Comparison of ENCODE assay signal across 17 mouse cellular contexts in the genomic region with DNA sequence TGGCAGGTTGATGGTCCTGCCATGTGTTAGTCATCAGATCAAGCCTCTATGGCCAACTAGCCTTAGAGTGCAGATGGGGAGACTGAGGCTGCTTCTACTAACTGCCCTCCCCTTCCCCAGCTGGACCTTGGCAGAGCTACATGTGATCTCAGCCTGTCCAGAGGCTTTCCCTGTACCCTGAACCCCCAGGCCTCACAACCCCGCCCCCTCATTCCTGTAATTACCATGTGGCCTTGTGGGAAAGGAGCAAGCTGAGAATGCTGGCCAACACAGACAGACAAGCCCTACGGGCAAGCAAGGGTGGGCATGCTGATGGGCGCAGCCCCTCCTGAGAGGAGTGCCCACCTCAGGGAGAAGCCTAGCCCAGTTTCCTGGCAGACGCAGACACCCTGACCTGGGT. TPM values are rescaled to one million over a fixed set of nuclear protein-coding genes. Genes with fewer than 3 reads are reported as not detected.
DNase-seq lines count a peak whose midpoint lies in the region; ATAC-seq and TF ChIP-seq lines count a peak whose summit lies in the region.
"Had no signal": no experiment of that assay in that cellular context is flagged by ENCODE, and none has a peak within 500 bp of the region (broad histone marks: within the 10 kb centered on the region; RNA-seq: fewer than 3 reads in every experiment).

No protein-coding gene starts in this region.

- H3K4me3 ChIP-seq in heart, embryonic 13.5 days, result no peak overlapping the region
- no peak overlapping the region for H3K4me3 ChIP-seq in midbrain, embryonic 11.5 days (ENCODE audit: low read depth, low read length)
- H3K4me3 ChIP-seq in midbrain, embryonic 15.5 days, result no peak overlapping the region
- no peak overlapping the region for H3K4me3 ChIP-seq in liver, postnatal 0 days (ENCODE audit: low read depth, low read length)
- no peak overlapping the region for H3K4me3 ChIP-seq in lung, postnatal 0 days (ENCODE audit: low read depth, low read length)
- H3K4me3 ChIP-seq: heart, adult 2 months had no signal

- TF ChIP-seq CTCF in liver, postnatal 0 days (IDR thresholded peaks at IDR 0.05; ENCODE audit: low read depth), result no peak
- TF ChIP-seq CTCF in lung, postnatal 0 days (IDR thresholded peaks at IDR 0.05), result no peak

- H3K9me3 ChIP-seq in heart, embryonic 13.5 days, result no peaks in the 10 kb centered on the region
- no peaks in the 10 kb centered on the region for H3K9me3 ChIP-seq in midbrain, embryonic 11.5 days (ENCODE audit: control insufficient read depth, low read length)
- no peaks in the 10 kb centered on the region for H3K9me3 ChIP-seq in midbrain, embryonic 15.5 days
- H3K9me3 ChIP-seq in liver, postnatal 0 days (ENCODE audit: low read length), result no peaks in the 10 kb centered on the region
- H3K9me3 ChIP-seq in lung, postnatal 0 days (ENCODE audit: low read length), result no peaks in the 10 kb centered on the region

- H3K9ac ChIP-seq in heart, embryonic 13.5 days, result no peak overlapping the region
- H3K9ac ChIP-seq in midbrain, embryonic 11.5 days (ENCODE audit: low read length), result peak overlapping the region; percentile 5; the same call in 1 of the 2 replicates
- no peak overlapping the region for H3K9ac ChIP-seq in midbrain, embryonic 15.5 days
- H3K9ac ChIP-seq in liver, postnatal 0 days (replicated peaks), result no peak overlapping the region
- H3K9ac ChIP-seq in lung, postnatal 0 days (replicated peaks; ENCODE audit: low read depth), result no peak overlapping the region

- H3K4me1 ChIP-seq in heart, embryonic 13.5 days, result peaks cover 81% of the 10 kb centered on the region
- H3K4me1 ChIP-seq in midbrain, embryonic 11.5 days (ENCODE audit: control insufficient read depth, insufficient read depth, low read length), result peaks cover 10% of the 10 kb centered on the region
- H3K4me1 ChIP-seq in midbrain, embryonic 15.5 days, result 0 out of 2 replicates have a peak, but pooled peaks cover 3% of the 10 kb centered on the region
- peaks cover 96% of the 10 kb centered on the region for H3K4me1 ChIP-seq in liver, postnatal 0 days (ENCODE audit: insufficient read depth)
- H3K4me1 ChIP-seq in lung, postnatal 0 days (ENCODE audit: insufficient read depth, low read depth, low read length), result peaks cover 17% of the 10 kb centered on the region

- H3K27me3 ChIP-seq in heart, embryonic 13.5 days (replicated peaks), result no peaks in the 10 kb centered on the region
- no peaks in the 10 kb centered on the region for H3K27me3 ChIP-seq in midbrain, embryonic 11.5 days (ENCODE audit: control insufficient read depth, insufficient read depth, low read length)
- no peaks in the 10 kb centered on the region for H3K27me3 ChIP-seq in midbrain, embryonic 15.5 days (replicated peaks)
- no peaks in the 10 kb centered on the region for H3K27me3 ChIP-seq in liver, postnatal 0 days (ENCODE audit: insufficient read depth, low read length)
- no peaks in the 10 kb centered on the region for H3K27me3 ChIP-seq in lung, postnatal 0 days (replicated peaks; ENCODE audit: insufficient read depth, low read length)

- 73% methylated on average over 4 of the region's 4 CpGs for WGBS in heart, embryonic 13.5 days
- WGBS in midbrain, embryonic 11.5 days, result 69% methylated on average over 4 of the region's 4 CpGs
- 75% methylated on average over 4 of the region's 4 CpGs for WGBS in midbrain, embryonic 15.5 days
- WGBS in liver, postnatal 0 days (ENCODE audit: insufficient replicate concordance), result 66% methylated on average over 4 of the region's 4 CpGs
- WGBS in lung, postnatal 0 days, result 77% methylated on average over 4 of the region's 4 CpGs

- DNase-seq in heart, adult 9 months (ENCODE audit: low spot score in 2 of 2), result no peak
- no peak for DNase-seq in midbrain, embryonic 11.5 days (ENCODE audit: low spot score, missing footprints)
- peak; percentile 0 for DNase-seq in T-cell, adult 2 months (ENCODE audit: low spot score)
- peak; percentile 33 for DNase-seq in liver, postnatal 0 days
- DNase-seq in spleen, postnatal 36 days (ENCODE audit: low spot score in 2 of 2), result no peak
- DNase-seq in lung, postnatal 0 days (ENCODE audit: low spot score), result no peak
- DNase-seq: adrenal gland, postnatal 10 days; cerebellum, adult 8-10 months; embryo, embryonic 11 days; heart, adult 2 months; heart, postnatal 4 days; lung, adult 18-20 months; lung, postnatal 4 days; thymus, postnatal 36 days had no signal

- H3K27ac ChIP-seq in heart, embryonic 13.5 days (replicated peaks), result 0 out of 2 replicates have a peak overlapping the region, but pooled peaks have one; percentile 36
- H3K27ac ChIP-seq in midbrain, embryonic 11.5 days (ENCODE audit: low read depth, low read length), result no peak overlapping the region
- H3K27ac ChIP-seq in midbrain, embryonic 15.5 days, result no peak overlapping the region
- H3K27ac ChIP-seq in liver, postnatal 0 days (ENCODE audit: low read depth), result peak overlapping the region; percentile 36
- no peak overlapping the region; the same call in 1 of the 2 replicates for H3K27ac ChIP-seq in lung, postnatal 0 days (ENCODE audit: low read length)

- no peaks in the 10 kb centered on the region for H3K36me3 ChIP-seq in heart, embryonic 13.5 days
- no peaks in the 10 kb centered on the region for H3K36me3 ChIP-seq in midbrain, embryonic 11.5 days (ENCODE audit: control insufficient read depth, insufficient read depth, low read length)
- no peaks in the 10 kb centered on the region for H3K36me3 ChIP-seq in midbrain, embryonic 15.5 days (replicated peaks)
- no peaks in the 10 kb centered on the region; the same call in 1 of the 2 replicates for H3K36me3 ChIP-seq in liver, postnatal 0 days (replicated peaks; ENCODE audit: insufficient read depth, low read length)
- no peaks in the 10 kb centered on the region for H3K36me3 ChIP-seq in lung, postnatal 0 days (ENCODE audit: insufficient read depth, low read length)

- H3K4me2 ChIP-seq in heart, embryonic 13.5 days, result no peak overlapping the region
- no peak overlapping the region for H3K4me2 ChIP-seq in midbrain, embryonic 11.5 days
- H3K4me2 ChIP-seq in midbrain, embryonic 15.5 days, result no peak overlapping the region
- H3K4me2 ChIP-seq in liver, postnatal 0 days (ENCODE audit: low read depth, low read length), result no peak overlapping the region
- H3K4me2 ChIP-seq in lung, postnatal 0 days (replicated peaks; ENCODE audit: low read depth, low read length), result no peak overlapping the region

- no peak for ATAC-seq in heart, embryonic 13.5 days (ENCODE audit: extremely low read depth, insufficient number of reproducible peaks, low FRiP score, low TSS enrichment)
- no peak for ATAC-seq in midbrain, embryonic 11.5 days (ENCODE audit: low FRiP score)
- ATAC-seq in midbrain, embryonic 15.5 days (replicated peaks), result no peak
- ATAC-seq in liver, postnatal 0 days, result no peak
- ATAC-seq in lung, postnatal 0 days, result no peak
- ATAC-seq: forebrain, embryonic 16.5 days had no signal

- TF ChIP-seq EP300 in liver, postnatal 0 days (IDR thresholded peaks at IDR 0.05; ENCODE audit: low read depth), result no peak
- TF ChIP-seq EP300 in lung, postnatal 0 days (IDR thresholded peaks at IDR 0.05), result no peak

RNA-seq across cellular contexts. Expression of a gene that starts 18.2 kb away (rescaled TPM):
- 36.8 and 37.5 TPM in 2 replicates for polyA plus RNA-seq in heart, embryonic 13.5 days (2015; fragmentation: Nextera tagmentation; extraction: Ambion mirVana)
- 29.3 and 33.5 TPM in 2 replicates for polyA plus RNA-seq in midbrain, embryonic 11.5 days (2014; fragmentation: Nextera tagmentation; extraction: Ambion mirVana)
- 29.4 and 33.7 TPM in 2 replicates for polyA plus RNA-seq in midbrain, embryonic 15.5 days (2015; fragmentation: Nextera tagmentation; extraction: Ambion mirVana)
- polyA plus RNA-seq in liver, postnatal 0 days (2015; fragmentation: Nextera tagmentation; extraction: Ambion mirVana), result 34.5 and 36.2 TPM in 2 replicates
- polyA plus RNA-seq in lung, postnatal 0 days (2015; fragmentation: Nextera tagmentation; extraction: Ambion mirVana), result 96.8 and 106 TPM in 2 replicates

RNA-seq across cellular contexts. Expression of a gene that starts 31.5 kb away (rescaled TPM):
- polyA plus RNA-seq in heart, embryonic 13.5 days (2015; fragmentation: Nextera tagmentation; extraction: Ambion mirVana), result 17.8 and 19.4 TPM in 2 replicates
- polyA plus RNA-seq in midbrain, embryonic 11.5 days (2014; fragmentation: Nextera tagmentation; extraction: Ambion mirVana), result 22.1 and 25.8 TPM in 2 replicates
- 35.7 and 38.2 TPM in 2 replicates for polyA plus RNA-seq in midbrain, embryonic 15.5 days (2015; fragmentation: Nextera tagmentation; extraction: Ambion mirVana)
- polyA plus RNA-seq in liver, postnatal 0 days (2015; fragmentation: Nextera tagmentation; extraction: Ambion mirVana), result 6.7 and 8.0 TPM in 2 replicates
- polyA plus RNA-seq in lung, postnatal 0 days (2015; fragmentation: Nextera tagmentation; extraction: Ambion mirVana), result 16.0 and 16.7 TPM in 2 replicates

RNA-seq across cellular contexts. Expression of a gene that starts 39.1 kb away (rescaled TPM):
- 1.2 and 2.2 TPM in 2 replicates for polyA plus RNA-seq in heart, embryonic 13.5 days (2015; fragmentation: Nextera tagmentation; extraction: Ambion mirVana)
- polyA plus RNA-seq in midbrain, embryonic 11.5 days (2014; fragmentation: Nextera tagmentation; extraction: Ambion mirVana), result 0.29 and 0.84 TPM in 2 replicates
- polyA plus RNA-seq in midbrain, embryonic 15.5 days (2015; fragmentation: Nextera tagmentation; extraction: Ambion mirVana), result 4.3 and 4.8 TPM in 2 replicates
- polyA plus RNA-seq in liver, postnatal 0 days (2015; fragmentation: Nextera tagmentation; extraction: Ambion mirVana), result 0.33 TPM in 1 of 2 replicates, not detected in the other
- polyA plus RNA-seq in lung, postnatal 0 days (2015; fragmentation: Nextera tagmentation; extraction: Ambion mirVana), result 1.4 and 1.7 TPM in 2 replicates

RNA-seq across cellular contexts. Expression of a gene that starts 42.4 kb away (rescaled TPM):
- polyA plus RNA-seq in heart, embryonic 13.5 days (2015; fragmentation: Nextera tagmentation; extraction: Ambion mirVana), result 1.6 and 1.9 TPM in 2 replicates
- polyA plus RNA-seq in midbrain, embryonic 11.5 days (2014; fragmentation: Nextera tagmentation; extraction: Ambion mirVana), result 0.52 and 2.0 TPM in 2 replicates
- 0.93 and 1.4 TPM in 2 replicates for polyA plus RNA-seq in midbrain, embryonic 15.5 days (2015; fragmentation: Nextera tagmentation; extraction: Ambion mirVana)
- 0.59 and 0.86 TPM in 2 replicates for polyA plus RNA-seq in liver, postnatal 0 days (2015; fragmentation: Nextera tagmentation; extraction: Ambion mirVana)
- polyA plus RNA-seq in lung, postnatal 0 days (2015; fragmentation: Nextera tagmentation; extraction: Ambion mirVana), result 0.87 and 1.5 TPM in 2 replicates

RNA-seq across cellular contexts. Expression of a gene that starts 48.1 kb away (rescaled TPM):
- polyA plus RNA-seq in heart, embryonic 13.5 days (2015; fragmentation: Nextera tagmentation; extraction: Ambion mirVana), result 24.0 and 25.8 TPM in 2 replicates
- 46.0 and 46.8 TPM in 2 replicates for polyA plus RNA-seq in midbrain, embryonic 11.5 days (2014; fragmentation: Nextera tagmentation; extraction: Ambion mirVana)
- polyA plus RNA-seq in midbrain, embryonic 15.5 days (2015; fragmentation: Nextera tagmentation; extraction: Ambion mirVana), result 64.0 and 66.8 TPM in 2 replicates
- polyA plus RNA-seq in liver, postnatal 0 days (2015; fragmentation: Nextera tagmentation; extraction: Ambion mirVana), result 9.4 and 10.6 TPM in 2 replicates
- polyA plus RNA-seq in lung, postnatal 0 days (2015; fragmentation: Nextera tagmentation; extraction: Ambion mirVana), result 21.3 and 21.9 TPM in 2 replicates

Comparison
In these comparisons a context has a peak if more than half of its experiments do, and no peak if none do; other contexts are left out.
1. H3K27ac ChIP-seq: peak in heart, embryonic 13.5 days (single experiment) and liver, postnatal 0 days (single experiment); none in midbrain, embryonic 11.5 days (single experiment), midbrain, embryonic 15.5 days (single experiment) and lung, postnatal 0 days (single experiment).
2. DNase-seq: peak in T-cell, adult 2 months (single experiment) and liver, postnatal 0 days (single experiment); none in heart, adult 9 months (0 of 2), midbrain, embryonic 11.5 days (single experiment), spleen, postnatal 36 days (0 of 2) and lung, postnatal 0 days (single experiment).